Mouse (Mus musculus): ENCODE data around the gene Rarres1.

Rarres1 gene

DNA sequence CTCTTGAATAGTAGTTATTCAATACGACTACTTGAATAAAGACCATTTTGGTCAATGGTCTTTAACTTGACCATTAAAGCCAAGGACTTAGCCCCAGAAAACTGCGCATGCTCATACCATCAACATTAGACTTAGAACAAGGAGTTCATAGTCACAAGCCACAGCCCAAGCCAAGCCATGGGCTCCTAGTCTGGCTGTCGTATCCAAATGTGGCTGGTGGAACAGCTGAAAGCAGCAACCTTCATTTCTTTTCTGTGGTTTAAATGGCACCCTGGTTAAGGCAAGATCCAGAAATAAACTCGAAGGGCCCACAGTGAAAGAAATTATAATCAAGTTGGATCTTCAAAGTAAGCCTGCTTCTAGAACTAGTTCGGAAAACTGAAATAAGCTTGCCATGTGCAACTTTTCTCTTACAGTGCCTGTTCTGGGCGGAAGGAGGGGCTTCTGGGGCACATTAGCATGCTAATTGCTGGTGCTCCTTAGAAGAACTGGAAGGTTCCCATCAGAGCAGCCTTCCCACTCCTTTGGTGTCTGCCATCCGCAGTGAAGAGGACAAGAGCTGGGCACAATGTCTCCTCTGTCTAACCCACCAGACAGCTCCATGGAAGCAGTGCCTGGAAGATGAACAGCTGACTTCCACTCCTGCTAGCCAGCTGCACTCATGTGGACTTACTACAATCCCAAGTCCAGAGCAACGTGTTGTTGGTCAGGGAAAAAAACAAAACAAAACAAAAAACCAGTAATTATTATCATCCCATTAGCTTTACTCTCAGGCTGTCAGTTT is 23.0 kb downstream of the Rarres1 start:
- no peak for DNase-seq

- no peak for DNase-seq
These were observed 25.2 kb downstream of the Rarres1 start for GRCm38 (mm10) chr3:67490156-67490555.

GRCm38 (mm10) chr3:67485233-67485632 is 30.1 kb downstream of the Rarres1 start:
- DNase-seq: no peak

DNA sequence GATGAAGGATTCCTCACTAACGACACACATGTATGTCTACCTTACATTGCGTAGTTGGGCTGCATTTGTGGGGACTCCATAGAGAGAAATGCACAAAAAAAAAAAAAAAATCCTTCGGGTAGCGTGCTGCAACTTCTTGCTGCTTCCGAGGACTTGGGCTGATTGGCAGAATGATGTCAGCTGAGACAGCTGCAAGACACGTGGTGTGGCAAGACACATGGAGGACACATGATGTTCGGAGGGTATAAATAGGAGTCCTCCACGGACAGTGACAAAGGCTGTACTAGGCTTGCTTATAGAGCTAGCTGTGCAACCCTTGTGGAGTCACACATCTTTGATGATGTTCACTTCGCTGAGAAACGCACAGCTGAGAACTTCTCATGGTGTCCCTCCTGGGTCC is 32.9 kb downstream of the Rarres1 start:
- DNase-seq: no peak

DNA sequence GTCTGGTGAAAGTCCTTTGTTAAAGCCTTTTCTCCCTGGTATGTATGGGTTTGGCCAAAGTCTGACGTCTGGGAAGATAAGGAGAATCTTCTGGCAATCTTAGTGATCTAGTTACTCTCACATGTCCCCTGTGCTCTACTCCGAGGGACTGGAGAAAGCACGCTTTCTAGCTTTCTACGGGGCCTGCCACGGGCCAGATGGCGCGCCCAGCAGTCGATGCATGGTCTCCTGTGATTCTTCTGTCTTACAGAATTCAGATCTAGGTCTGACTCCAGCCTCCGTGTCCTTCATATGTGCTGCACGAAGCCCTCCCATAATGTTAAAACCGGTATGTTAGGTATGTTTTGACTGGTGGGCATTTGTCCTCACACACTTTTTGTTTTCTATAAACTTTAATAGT is 35.5 kb downstream of the Rarres1 start:
- DNase-seq: no peak

GRCm38 (mm10) chr3:67473438-67473837 is 41.9 kb downstream of the Rarres1 start:
- no peak for DNase-seq

DNA sequence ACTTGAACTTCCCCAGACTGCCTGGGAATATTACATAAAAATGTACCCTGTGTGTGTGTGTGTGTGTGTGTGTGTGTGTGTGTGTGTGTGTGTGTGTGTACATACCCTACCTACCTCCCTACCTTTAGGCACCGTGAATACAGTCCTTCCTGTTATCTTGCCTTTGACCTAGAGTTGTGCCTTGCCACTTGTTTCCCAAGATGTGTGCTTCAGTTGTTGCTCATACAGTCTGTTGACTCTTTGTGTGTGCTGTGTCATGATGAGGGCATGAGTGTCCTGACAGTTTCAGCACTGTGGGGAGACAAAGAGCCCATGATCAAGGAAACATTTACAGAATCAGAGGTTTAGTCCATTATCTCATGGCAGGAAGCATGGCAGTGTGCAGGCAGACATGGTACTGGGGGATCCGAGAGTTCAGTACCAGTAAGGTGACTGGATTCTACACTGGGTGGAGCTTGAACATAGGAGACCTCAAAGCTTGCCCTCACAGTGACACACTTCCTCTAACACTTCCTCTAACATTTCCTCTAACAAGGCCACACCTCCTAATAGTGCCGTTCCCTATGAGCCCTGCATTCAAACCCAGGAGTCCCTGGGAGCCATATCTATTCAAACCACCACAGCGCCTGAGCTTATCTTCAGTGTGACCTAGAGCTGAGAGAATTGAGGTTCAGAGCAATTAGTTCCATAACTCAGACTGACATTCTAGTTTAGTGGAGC is 43.8 kb downstream of the Rarres1 start:
- no peak for DNase-seq

DNA sequence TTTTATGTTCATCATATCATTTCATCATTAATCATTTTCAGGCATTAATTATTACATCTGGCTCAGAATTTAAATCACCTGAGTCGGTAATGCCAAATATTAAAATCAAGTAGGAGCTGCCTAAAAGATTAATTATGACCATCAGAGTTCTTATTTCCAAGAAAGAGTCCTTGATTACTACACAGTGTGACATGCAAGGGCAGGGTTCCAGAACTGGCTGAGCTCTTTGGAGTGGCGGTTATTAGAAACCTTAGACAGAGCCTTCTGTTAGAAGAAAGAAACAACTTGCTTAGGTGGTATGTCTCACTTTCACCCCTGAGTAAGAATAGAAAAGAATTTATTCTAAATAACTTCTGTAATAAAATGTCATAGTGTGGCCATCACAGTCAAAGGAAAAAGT is 48.0 kb downstream of the Rarres1 start:
- DNase-seq: no peak

DNA sequence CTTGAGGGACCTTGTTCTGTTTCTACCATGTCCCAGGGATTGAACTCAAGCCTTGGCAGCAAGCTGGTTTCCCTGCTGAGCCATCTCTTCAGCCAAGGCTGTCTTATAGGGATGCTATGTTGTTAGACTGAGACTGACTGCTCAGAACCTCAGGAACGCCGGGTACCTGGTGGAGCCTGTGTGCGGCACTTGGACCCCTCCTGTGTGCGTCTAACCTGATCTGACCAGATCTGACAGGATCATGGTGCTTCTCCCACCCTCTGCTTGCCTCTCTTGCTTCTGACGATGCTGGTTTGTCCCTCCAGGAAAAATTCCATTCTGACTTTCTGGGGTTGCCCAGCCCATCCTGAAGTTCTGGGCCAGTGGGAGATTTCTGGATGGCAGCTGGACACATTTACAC is 48.7 kb downstream of the Rarres1 start:
- DNase-seq: no peak

DNA sequence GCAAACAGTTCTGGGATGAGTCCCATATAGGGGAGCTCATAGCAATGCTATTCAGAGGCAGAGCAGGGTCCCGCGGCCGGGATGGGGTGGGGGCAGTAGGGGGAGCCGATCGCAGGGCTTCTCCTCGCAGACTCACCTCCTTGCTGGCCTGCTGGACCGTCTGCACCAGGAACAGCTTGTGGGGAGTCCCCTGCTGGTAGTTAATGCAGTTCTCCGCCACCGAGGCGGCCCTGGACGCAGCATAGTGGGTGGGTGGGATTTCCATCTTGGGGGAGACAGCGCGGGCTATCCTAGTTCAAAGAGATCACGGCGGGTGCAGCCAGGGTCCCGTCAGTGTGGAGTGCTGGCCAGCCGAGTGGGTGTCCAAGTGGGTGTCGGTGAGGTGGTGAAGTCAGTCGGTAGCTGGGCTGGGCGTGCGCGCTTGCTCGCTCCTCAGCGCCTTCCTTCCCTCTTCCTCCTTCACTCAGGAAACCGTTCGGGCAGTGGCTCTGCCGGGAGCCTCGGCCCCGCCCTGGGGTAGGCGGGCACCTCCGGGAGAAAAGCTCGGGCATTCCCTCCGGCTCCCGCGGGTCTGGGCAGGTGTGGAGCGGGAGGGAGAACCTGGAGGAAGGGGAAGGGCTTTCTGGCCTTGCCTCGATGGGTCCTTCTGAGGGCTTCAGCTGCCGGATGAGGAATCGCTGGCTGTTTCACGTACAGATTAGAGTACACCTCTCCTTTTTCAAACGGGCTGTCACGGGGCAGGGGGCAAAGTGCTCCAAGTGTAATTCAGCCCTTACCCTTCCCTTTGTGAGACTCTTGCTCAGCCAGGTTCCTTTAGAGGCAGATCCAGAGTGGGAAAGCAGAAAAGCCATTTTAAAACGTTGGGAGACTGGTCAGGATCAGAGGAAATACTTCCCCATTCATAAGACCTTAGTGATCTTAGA is 51.6 kb downstream of the Rarres1 start, which contains the start of gene Lxn:
Gene Lxn, minus strand, starts transcription at position 477 of the 923 bp plus-strand sequence.
- DNase-seq: peak; percentile 41 to 43

DNA sequence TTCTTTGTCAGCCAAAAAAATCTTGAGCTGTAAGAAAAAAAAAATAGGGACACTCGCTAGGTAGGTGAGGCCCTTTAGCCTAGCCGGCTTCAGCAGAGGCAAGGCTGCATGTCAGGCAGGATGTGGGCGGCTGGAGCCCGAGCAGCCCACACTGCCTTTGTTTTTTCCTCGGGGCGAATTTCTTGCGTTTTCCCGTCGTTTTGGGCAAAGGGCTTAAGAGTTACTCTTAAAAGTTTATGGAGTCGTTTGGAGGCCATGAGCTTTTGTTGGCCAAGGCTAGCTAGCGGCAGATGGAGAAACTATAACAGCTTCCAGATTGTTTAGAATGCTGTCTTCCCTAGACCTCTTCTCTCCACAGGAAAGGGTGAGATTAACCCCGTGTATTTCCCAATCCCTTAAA is 52.3 kb downstream of the Rarres1 start:
- no peak for DNase-seq

GRCm38 (mm10) chr3:67462578-67462977 is 52.7 kb downstream of the Rarres1 start:
- no peak for DNase-seq

DNA sequence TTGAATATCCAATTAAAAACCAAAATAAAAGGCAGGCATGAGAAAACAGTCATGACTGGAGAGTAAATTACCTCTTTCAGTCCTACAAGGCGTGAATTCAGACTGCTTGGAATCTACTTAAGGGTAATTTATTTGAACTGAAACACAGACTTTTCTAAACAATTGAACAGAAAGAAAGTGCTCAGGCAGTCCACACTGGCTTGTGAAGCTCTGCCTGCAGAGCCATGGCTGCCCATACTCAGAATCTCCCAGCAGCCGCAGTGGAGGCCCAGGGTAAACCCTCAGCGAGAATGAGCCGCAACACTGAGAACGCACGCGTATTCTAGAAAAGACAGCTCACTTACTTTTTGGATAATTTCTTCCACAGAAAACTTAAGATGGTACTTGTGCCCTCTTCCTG is 53.3 kb downstream of the Rarres1 start:
- DNase-seq: no peak

GRCm38 (mm10) chr3:67459881-67460280 is 55.4 kb downstream of the Rarres1 start:
- no peak for DNase-seq

DNA sequence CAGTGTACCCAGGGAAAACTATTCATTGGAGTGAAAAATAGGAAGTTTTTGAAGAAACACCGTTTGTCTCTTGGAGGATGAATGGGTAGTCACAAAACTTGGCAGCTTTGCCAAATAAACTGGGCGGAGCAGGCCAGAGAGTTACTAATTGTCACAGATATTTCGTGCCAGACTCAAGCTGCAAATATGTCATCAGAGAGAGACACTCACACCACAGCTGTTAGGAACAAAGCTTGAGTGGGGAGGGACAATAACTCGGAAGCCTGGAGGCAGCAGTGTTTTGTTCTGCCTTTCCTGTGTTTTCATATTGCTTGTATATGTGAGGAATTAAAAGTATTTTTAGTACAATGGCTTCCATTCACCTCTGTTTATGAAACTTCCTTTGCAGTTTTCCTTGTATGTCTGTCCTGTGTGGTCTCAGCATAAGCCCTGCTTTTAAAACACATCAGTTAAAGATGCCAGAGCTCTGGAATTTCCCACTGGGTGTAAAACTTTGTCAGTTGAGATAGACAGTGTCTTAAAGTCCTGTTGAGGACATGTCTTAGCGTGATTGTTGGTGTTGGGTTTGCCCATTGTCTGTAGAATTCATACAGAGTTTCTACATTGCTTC is 64.6 kb downstream of the Rarres1 start:
- DNase-seq: no peak

DNA sequence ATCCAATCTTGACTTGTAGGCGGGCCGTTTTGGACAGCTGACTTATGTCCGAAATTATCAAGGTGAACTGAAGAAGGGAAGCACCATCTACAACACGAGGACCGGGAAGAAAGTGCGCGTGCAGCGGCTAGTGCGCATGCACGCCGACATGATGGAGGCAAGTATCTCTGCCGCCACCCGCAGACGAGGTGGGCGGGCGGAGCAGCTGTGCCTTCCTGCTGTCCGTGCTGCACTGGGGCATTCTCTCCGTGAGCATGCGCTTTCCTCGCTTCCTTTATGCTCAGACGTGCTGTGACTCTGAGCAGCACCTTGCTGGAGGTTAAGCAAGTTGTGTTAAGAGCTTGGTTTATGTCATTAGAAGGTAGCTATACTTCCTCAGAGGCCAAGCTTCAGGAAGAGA is 65.7 kb downstream of the Rarres1 start:
- DNase-seq: no peak

DNA sequence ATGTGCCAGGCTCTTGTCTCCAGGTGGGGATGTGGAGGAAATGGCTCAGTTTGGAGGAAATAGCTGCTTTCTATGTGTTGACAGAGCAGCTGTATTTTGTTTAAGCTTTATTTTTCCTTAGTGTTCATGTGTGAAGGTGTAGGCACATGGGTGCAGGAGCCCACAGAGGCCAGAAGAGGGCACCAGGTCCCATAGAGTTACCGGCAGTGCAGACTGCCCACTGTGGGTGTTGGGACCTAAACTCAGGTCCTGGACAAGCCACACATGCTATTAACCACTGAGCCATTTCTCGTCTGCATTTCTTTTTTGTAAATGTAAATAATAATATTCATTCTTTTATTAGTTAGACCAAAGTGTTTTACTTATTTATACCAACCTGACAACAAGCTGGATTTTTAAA is 68.2 kb downstream of the Rarres1 start:
- DNase-seq: no peak

DNA sequence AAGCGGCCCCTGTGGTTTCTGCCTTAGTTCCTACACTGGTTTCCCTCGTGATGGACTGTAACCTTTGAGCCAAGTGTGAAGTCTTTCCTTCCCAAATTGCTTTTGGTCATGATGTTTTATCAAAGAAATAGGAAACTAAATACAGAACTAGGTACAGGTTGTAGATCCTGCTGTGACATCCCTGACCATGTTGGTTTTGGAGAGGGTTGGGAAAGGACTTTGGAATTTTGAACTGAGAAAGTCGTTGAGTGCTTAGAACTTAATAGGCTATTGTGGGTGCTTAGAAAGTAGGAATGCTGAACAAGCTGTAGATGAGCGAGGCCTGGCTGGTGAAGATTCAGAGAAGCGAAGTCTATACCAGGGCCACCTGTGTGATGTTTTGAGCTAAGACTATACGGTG is 81.3 kb downstream of the Rarres1 start:
- DNase-seq: no peak

- peak; percentile 79 to 80 for DNase-seq
These were observed 85.3 kb downstream of the Rarres1 start, which contains the start of gene Gfm1 for GRCm38 (mm10) chr3:67429999-67430380. Gfm1 (plus strand) TSS chr3:67430096.

DNA sequence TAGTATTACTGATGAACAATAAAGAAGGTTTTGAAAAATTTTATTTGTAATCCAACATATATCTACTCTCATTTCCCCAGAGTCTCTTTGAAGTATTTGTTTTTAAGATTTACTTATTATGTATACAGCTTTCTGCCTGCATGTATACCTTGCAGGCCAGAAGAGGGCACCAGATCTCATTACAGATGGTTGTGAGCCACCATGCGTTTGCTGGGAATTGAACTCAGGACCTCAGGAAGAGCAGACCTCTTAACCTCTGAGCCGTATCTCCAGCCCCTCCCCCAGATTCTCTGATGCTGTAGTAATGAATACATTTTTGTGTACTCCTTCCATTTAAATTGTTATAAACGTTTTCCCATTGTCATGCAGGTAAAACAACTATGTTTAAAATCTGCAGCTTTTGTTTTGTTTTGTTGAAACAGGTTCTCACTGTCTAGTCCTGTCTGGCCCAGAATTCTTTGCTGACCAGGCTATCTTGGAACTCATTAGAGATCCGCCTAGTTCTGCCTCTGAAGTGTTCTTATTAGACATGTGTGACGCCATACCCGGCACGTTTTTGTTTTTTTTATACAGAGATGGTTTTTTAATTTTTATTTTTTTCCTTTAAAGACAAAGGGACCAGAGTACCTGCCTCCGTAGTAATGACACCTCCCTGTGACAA is 85.9 kb downstream of the Rarres1 start:
- no peak for DNase-seq
